Mouse (Mus musculus): Measurements from ENCODE around the gene Olfr6.
"Not testable (repeated sequence)": the region's sequence is repeated elsewhere in the genome, so short reads cannot be mapped to it uniquely, and the experiment has no call there.

Gene Olfr6

GRCm38 (mm10) chr7:106963837-106964236, at the start of gene Olfr6:
Gene Olfr6, minus strand, starts transcription at chr7:106963937.
- in situ Hi-C loops (cut with MboI, MseI), result no loop called here

DNA sequence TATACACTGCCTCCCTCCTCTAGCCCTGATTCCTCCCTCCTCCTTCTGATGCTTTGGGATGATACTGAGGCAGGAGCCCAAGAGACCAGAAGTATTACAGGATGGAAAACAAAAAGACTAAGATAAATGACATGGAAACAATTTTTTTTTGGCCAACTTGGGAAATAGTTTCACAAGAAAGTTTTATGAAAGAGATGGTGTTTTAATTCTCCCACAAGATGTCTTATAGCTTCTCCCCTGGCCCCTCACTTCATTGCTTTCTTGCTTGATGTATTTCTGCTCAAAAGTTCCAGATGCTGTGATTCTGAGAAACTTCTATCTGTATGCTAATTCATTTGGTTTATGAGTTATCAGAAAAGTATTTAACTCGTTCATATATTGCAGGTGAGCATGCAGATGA, 42.2 kb upstream of the Olfr6 start, which contains the start of gene Olfr2:
Olfr2 (minus strand) TSS at position 101 of the 400 bp plus-strand sequence.
- in situ Hi-C loops (cut with MboI, MseI), result no loop called here

DNA sequence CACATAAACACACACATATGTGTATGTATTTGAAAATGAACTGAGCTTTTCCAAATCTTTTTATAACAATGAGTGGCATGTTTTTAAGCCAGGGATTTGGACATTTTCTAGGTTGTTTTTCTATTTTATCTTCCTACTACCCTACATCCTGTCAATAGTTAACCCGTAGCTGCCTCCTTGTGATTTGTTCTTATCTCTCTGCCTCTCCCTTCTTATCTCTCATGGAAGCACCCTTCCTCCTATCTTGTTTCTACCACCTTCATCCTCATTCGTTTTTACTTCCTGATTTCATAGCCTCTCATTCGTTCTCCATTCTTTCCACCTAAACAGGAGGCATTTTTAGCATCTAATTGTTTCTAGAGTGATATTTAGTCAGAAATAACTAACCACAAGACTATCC, 40.4 kb upstream of the Olfr6 start:
- in situ Hi-C loops (cut with MboI, MseI), result no loop called here

DNA sequence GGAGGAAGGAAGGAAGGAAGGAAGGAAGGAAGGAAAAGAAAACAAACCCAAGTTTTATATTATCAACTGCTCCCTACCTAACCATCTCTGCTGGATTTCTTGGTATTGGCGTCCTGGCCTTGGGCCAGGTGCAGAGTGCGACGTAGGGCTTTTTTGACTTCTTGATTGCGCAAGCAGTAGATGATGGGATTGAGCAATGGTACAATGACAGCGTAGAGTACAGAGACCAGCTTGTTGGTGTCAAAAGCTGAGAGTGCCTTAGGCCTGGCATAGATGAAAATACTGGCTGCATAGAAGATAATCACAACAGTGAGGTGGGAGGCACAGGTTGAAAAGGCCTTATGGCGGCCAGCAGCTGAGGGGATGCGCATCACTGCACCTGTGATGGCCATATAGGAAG, 37.1 kb upstream of the Olfr6 start:
- in situ Hi-C loops (cut with MboI, MseI), result no loop called here

- in situ Hi-C loops (cut with MboI, MseI), result no loop called here
Measured at GRCm38 (mm10) chr7:106985236-106985635, 21.5 kb upstream of the Olfr6 start.

- in situ Hi-C loops (cut with MboI, MseI), result no loop called here
Measured at GRCm38 (mm10) chr7:106975353-106975752, 11.6 kb upstream of the Olfr6 start, which contains the start of gene Olfr711. Gene Olfr711, minus strand, starts transcription at chr7:106975453.

GRCm38 (mm10) chr7:106967503-106967902, 3.8 kb upstream of the Olfr6 start:
- in situ Hi-C loops (cut with MboI, MseI), result not testable (repeated sequence)

DNA sequence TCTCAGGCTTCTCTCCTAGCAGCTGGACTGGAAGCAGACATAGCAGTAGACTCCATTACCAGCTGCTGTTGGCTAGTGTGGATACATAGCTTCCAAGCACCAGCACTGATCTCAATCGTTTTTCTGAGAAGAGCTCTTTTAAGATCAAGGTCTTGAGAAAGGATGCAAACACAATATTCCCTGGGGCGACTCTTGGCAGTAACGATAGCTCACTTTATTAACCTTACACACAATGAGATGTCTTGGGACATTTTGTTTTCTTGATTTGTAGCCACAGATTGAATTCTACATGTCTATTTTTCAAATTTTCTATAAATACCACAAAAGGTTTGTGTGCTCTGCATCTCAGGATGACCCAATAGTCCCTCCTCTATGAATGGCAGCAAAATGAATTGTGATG, 15.5 kb downstream of the Olfr6 start, which contains the start of gene Olfr710:
Olfr710 (minus strand) TSS at position 101 of the 400 bp plus-strand sequence.
- in situ Hi-C loops (cut with MboI, MseI), result no loop called here

DNA sequence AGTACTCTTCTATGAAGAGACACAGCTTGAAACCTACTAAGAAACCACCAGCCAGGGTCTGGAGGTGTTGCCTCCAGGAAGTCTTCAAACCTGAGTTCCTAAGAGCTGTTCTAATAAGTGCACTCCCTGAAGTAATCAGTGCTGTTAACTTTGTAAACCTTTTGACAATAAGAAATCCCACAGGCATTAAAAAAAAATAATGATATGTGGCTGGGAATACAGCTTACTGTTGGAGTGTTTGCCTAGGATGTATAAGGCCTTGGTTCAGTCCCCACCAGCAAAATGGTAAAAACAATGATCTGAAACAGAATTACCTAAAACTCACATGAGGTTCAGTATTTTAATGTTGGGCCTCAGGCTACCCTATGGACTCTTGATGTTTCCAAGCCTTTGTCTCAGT, 31.6 kb downstream of the Olfr6 start, which contains the start of gene Olfr709-ps1:
Olfr709-ps1 (minus strand) TSS at position 101 of the 400 bp plus-strand sequence.
- in situ Hi-C loops (cut with MboI, MseI), result no loop called here

GRCm38 (mm10) chr7:106920961-106921360, 42.8 kb downstream of the Olfr6 start:
- in situ Hi-C loops (cut with MboI, MseI), result not testable (repeated sequence)

- in situ Hi-C loops (cut with MboI, MseI), result no loop called here
Measured at GRCm38 (mm10) chr7:106907676-106908075, 56.1 kb downstream of the Olfr6 start, which contains the start of gene Olfr1532-ps1. Gene Olfr1532-ps1, plus strand, starts transcription at chr7:106908001.
